Mouse (Mus musculus) thymus, adult 2 months (tissue): ENCODE data around the gene Myo1g.

Experiments used
- CTCF ChIP-seq: fragments of 200-500 bp; IDR thresholded peaks from 2 replicates; pipeline ENCODE4 v1.5.1; 2012; ENCODE audit warnings: mild to moderate bottlenecking, control low read depth, low read length, moderate library complexity, borderline replicate concordance; ENCODE audit not compliant: control insufficient read depth, poor library complexity, insufficient read depth; ENCODE audit errors: extremely low read depth
- POLR2A ChIP-seq: fragments of 200-500 bp; IDR thresholded peaks from 2 replicates; pipeline ENCODE4 v1.6.1; 2012; ENCODE audit warnings: mild to moderate bottlenecking, low read length, control low read depth, moderate library complexity; ENCODE audit not compliant: control insufficient read depth, poor library complexity, insufficient read depth; ENCODE audit errors: extremely low read depth

GRCm38 (mm10) chr11:6487496-6487895 lies 33.3 kb downstream of the Myo1g start:
- TF ChIP-seq CTCF, result no peak
- no peak for TF ChIP-seq POLR2A
